Mouse (Mus musculus) layer of hippocampus, adult 2 months (tissue): ENCODE measurements around the gene Gm20696. TPM values are rescaled to one million over a fixed set of nuclear protein-coding genes. Genes with fewer than 3 reads are reported as not detected.

Experiments
- DNase-seq, 2 experiments: peaks; one replicate each; pipeline ENCODE4 v3.0.0; 2022; ENCODE audit warnings: low spot score in 2 of 2
- H3K27ac ChIP-seq: fragments of 200-600 bp; 2 replicates; pipeline ENCODE4 v1.8.1; 2022
- H3K4me3 ChIP-seq: fragments of 200-600 bp; 2 replicates; pipeline ENCODE4 v1.8.1; 2022; ENCODE audit warnings: mild to moderate bottlenecking
- CTCF ChIP-seq: fragments of 200-600 bp; conservative IDR thresholded peaks from 2 replicates; pipeline ENCODE4 v1.8.1; 2022; ENCODE audit warnings: antibody characterized with exemption, mild to moderate bottlenecking, moderate library complexity
- total RNA-seq, 2 experiments: library from RNA; stranded (reverse); gene quantifications; 2 replicates each; pipeline ENCODE4 v1.2.3; 2021

The Gm20696 gene
- total RNA-seq, 2 experiments from 2014 or later: 6.2 to 7.3 TPM

GRCm38 (mm10) chr6:99466354-99466753 is 200.2 kb downstream of the Gm20696 start:
- no peak for DNase-seq
- no peak overlapping the region for H3K4me3 ChIP-seq
- TF ChIP-seq CTCF: no peak
- no peak overlapping the region for H3K27ac ChIP-seq

- TF ChIP-seq CTCF: no peak
- no peak for DNase-seq
- H3K4me3 ChIP-seq: no peak overlapping the region
- peak overlapping the region; percentile 47; the same call in 1 of the 2 replicates for H3K27ac ChIP-seq
Observed at GRCm38 (mm10) chr6:99464449-99464848, 202.1 kb downstream of the Gm20696 start.

DNA sequence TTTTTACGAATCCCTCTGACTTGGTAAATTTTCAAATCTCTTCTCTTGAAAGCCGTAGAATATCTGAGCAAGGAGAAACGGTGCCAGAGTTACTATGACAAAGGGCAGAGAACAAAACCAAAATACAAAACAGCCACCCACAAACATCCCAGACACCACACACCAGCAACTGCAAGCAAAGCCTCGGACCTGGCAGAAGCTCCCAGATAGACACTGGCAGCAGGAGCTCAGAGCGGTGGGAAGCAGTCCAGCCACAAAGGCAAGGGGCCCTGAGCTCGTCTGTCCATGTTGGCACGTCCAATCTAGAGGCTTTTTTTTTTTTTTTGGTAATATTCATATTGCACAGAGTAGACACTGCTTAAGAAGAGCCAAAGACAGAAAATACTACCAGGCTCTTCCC is 202.7 kb downstream of the Gm20696 start:
- peak overlapping the region; percentile 47; the same call in 1 of the 2 replicates for H3K27ac ChIP-seq

GRCm38 (mm10) chr6:99458775-99459174 is 207.8 kb downstream of the Gm20696 start:
- DNase-seq: no peak
- Histone ChIP-seq H3K27ac (no peak overlapping the region), H3K4me3 (no peak overlapping the region)
- no peak for TF ChIP-seq CTCF

More for the DNA sequence above, 202.7 kb downstream of the Gm20696 start:
- TF ChIP-seq CTCF: no peak
- H3K4me3 ChIP-seq: no peak overlapping the region
- no peak for DNase-seq

- no peak for TF ChIP-seq CTCF
- DNase-seq: no peak
- Histone ChIP-seq H3K4me3 (no peak overlapping the region), H3K27ac (no peak overlapping the region)
Observed at GRCm38 (mm10) chr6:99453763-99454520, 212.7 kb downstream of the Gm20696 start.

DNA sequence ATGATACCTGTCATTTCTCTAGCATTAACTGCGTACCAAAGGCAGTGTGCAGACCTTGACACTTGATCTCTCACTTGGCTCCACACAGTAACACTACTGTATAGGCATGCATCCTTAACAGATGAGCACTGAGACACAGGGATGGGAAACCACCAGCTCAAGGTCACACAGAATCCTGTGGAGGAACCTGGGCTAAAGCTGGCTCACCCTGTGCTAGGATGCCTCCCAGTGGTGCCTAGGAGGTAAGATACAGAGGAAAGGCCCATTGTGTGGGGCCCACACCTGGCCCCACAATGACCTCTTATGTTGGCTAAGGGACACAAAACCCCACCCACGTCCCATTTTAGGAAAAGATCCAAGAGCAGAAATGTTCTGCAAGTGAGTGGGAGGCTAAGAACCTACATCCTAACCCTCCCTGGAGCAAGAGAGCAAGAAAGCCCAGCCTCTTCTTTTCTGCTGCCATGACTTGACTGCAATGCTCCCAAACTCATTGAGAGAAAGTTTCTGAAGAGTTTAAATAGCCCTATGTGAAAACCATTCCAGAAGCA is 213.9 kb downstream of the Gm20696 start:
- TF ChIP-seq CTCF: peak; percentile 65
- DNase-seq: no peak
- Histone ChIP-seq H3K27ac (no peak overlapping the region), H3K4me3 (no peak overlapping the region)

DNA sequence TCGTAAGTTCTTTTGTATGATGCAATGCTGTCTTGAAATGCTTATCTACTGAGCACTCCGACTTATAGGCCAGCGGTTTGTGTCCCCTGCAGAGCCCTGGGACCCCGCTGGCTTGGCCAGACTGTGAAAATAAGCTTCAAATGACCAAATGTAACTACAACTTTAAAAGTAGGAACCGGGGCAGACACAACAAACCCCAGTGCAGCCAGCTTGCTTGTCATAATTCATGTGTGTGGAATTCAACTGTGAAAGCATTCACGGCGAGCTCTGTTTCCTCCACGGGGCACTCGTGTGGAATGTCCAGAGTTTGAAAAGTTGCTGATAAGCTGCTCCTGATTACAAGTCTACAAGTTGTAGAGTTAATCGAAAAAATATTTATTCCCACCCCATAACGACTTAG is 215.1 kb downstream of the Gm20696 start:
- Histone ChIP-seq H3K27ac (no peak overlapping the region), H3K4me3 (no peak overlapping the region)
- TF ChIP-seq CTCF: no peak
- DNase-seq: no peak

DNA sequence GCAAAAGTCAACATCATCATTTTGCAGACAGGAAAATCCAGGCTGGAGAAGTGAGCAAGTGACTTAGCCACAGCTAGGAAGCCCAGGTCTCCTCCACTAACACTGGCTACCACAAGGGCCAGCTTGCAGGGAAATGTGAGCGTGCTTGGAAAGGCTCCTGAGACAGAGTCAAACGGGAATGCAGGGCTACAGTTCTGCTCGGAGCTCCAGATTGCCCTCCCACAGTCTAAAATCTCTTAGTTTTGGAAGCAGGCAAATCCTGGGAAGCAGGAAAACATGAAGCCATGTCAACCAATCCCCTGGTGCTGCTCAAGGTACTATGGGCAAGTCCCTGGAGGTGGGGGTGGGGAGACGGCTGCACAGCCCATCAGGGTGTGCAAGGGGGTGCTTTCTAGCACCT is 219.2 kb downstream of the Gm20696 start:
- Histone ChIP-seq H3K4me3 (no peak overlapping the region), H3K27ac (peak overlapping the region; percentile 62)
- peak in 1 of 2 experiments; percentile 42 for DNase-seq
- no peak for TF ChIP-seq CTCF

DNA sequence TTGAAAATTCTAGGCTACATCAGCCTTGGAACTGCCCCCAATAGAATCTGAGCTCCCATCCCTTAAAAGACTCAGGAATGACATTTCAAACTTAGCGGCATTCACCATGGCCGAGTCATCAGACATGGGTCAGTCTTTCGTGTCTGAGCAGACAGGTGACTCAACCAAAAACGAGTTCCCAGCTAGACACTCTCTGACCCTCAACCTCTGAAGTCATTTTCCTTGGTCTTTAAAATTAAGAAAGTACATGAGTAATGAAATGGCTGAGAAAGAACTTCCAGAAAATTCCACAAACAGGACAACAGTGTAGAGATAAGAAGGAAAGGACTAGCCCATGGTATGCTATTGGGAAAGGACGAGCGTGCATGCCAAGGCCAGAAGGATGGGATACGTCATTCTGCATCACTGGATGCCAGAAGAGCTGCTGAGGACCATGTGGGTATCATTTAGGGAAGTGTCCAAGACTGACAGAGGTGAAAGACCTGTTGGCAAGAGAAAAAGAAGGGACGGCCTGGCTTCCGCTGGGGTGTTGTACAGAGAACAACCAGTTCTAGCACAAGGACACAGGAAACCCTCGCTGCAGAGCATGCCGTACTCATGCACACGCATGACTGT is 219.7 kb downstream of the Gm20696 start:
- TF ChIP-seq CTCF: no peak
- peak overlapping the region; percentile 62 for H3K27ac ChIP-seq
- H3K4me3 ChIP-seq: no peak overlapping the region
- DNase-seq: no peak

GRCm38 (mm10) chr6:99443460-99443859 is 223.1 kb downstream of the Gm20696 start:
- no peak overlapping the region for H3K4me3 ChIP-seq

DNA sequence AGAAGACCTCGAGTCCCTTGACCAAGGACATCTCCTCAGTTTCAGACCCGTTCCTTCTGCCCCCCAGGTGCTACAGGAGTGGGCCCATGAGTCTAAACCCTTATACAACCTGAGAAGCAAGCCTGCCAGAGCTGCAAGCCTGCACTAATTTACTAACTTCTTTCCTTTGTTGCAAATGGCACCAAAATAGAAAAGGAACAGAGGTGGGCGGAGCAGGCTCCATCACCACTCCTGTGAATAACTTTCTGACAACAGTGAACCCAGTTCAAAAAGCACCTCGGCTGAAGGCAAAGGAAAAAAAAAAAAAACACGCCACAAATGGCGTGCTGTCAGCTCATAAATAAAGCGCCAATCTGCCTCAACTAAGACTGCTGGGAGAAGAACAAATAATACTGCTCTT is 225.5 kb downstream of the Gm20696 start:
- no peak overlapping the region for H3K4me3 ChIP-seq
- no peak for TF ChIP-seq CTCF
- H3K27ac ChIP-seq: peak overlapping the region; percentile 79; the same call in 1 of the 2 replicates
- peak in 1 of 2 experiments; percentile 50 for DNase-seq

More at GRCm38 (mm10) chr6:99443460-99443859, 223.1 kb downstream of the Gm20696 start:
- TF ChIP-seq CTCF: no peak
- H3K27ac ChIP-seq: no peak overlapping the region
- DNase-seq: no peak

- DNase-seq: no peak
- no peak overlapping the region for H3K4me3 ChIP-seq
- H3K27ac ChIP-seq: peak overlapping the region; percentile 79
- TF ChIP-seq CTCF: no peak
Observed at GRCm38 (mm10) chr6:99440606-99441005, 226.0 kb downstream of the Gm20696 start.

DNA sequence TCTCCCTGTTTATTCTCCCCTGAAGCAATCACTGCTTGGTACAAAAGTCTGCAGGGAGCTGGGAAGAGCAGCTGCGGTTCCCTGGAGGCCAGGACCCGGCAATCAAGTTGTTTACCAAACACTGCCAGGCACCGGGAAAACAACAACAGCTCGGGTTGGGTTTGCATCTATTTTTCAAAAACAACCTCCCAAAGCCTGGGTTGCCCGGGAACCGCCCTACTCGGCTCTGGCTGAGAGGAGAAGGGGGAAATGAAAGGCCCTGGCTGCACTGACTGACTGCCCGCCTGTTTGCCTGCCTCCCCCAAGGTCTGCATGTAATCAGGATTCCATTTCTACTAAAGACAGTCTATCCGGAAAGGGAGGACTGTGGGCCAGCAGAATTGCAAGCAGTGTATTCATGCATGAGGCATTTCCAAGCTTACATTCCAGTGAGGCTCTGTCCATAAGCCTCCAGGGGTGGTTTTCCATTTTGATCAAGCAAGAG is 226.7 kb downstream of the Gm20696 start:
- peak overlapping the region; percentile 7; the same call in 1 of the 2 replicates for H3K4me3 ChIP-seq
- TF ChIP-seq CTCF: no peak
- H3K27ac ChIP-seq: peak overlapping the region; percentile 79
- DNase-seq: peak in 1 of 2 experiments; percentile 40
